Mouse (Mus musculus): Measurements from ENCODE around the gene Podn. TPM values are rescaled to one million over a fixed set of nuclear protein-coding genes. Genes with fewer than 3 reads are reported as not detected.
"Not testable (repeated sequence)": the region's sequence is repeated elsewhere in the genome, so short reads cannot be mapped to it uniquely, and the experiment has no call there.

Podn gene
- polyA plus RNA-seq (2012; ENCODE audit: insufficient read depth, insufficient read length, missing spikeins), result 11.4 and 19.9 TPM in 2 replicates

DNA sequence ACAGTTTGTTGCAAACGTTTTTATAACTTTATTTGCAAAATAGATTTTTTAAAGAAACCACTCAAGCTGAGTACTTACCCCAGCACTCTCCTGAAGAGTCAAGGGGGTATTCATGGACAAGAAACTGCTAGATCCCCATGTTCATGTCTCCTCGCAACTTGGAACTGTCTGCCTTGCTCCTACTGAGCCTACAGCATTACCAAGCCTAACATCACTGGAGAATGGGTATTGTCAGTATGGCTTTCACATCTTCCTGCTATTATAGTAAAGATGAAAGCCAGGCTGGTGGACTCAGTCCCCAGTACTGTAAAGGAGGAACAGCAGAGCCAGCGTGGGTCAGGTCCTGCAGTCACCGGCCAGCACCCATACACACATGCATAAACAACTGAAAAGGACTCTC, at the start of gene Podn:
Podn (minus strand) TSS at position 101 of the 400 bp plus-strand sequence.
- Histone ChIP-seq H3K4me1 (ENCODE audit: control insufficient read depth, insufficient read depth, insufficient read length, low read length) (no peaks in the 10 kb centered on the region), H3K27ac (replicated peaks; ENCODE audit: low read depth, low read length) (no peak within 1 kb of the TSS; the same call in 1 of the 2 replicates), H3K4me3 (ENCODE audit: insufficient read depth, low read depth, low read length) (no peak within 1 kb of the TSS)

DNA sequence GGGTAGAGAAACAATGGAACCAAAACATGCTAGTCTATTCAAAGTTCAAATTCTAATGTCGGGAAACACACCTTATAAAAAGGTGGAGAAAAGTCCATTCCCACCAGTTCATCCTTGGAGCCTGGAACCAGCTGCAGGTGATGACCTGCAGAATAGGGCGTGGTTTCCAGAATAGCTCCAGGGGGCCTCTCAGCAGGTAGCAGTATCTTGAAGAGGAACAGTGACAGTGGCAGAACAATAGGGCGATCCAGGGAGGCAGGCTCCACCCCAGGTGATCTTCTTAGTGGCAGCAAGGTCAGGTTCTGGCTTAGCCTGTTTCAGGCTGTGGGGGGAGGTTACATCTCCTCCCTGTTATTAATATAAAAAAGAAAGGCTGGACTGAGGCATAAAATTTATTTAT, 49.3 kb upstream of the Podn start:
- not testable (repeated sequence) for H3K27ac ChIP-seq (replicated peaks; ENCODE audit: low read depth, low read length); H3K4me3 ChIP-seq (ENCODE audit: insufficient read depth, low read depth, low read length)

GRCm38 (mm10) chr4:108144880-108145279, 48.6 kb upstream of the Podn start, which contains the start of gene Scp2:
Scp2 (minus strand) TSS chr4:108144998.
- H3K27ac ChIP-seq (replicated peaks; ENCODE audit: low read depth, low read length), result no peak within 1 kb of the TSS
- no peaks in the 10 kb centered on the region for H3K4me1 ChIP-seq (ENCODE audit: control insufficient read depth, insufficient read depth, insufficient read length, low read length)
- H3K4me3 ChIP-seq (ENCODE audit: insufficient read depth, low read depth, low read length), result no peak within 1 kb of the TSS

More for the DNA sequence above, 49.3 kb upstream of the Podn start:
- not testable (repeated sequence) for H3K4me1 ChIP-seq (ENCODE audit: control insufficient read depth, insufficient read depth, insufficient read length, low read length)

- no peaks in the 10 kb centered on the region for H3K4me1 ChIP-seq (ENCODE audit: control insufficient read depth, insufficient read depth, insufficient read length, low read length)
- no peak overlapping the region for H3K27ac ChIP-seq (replicated peaks; ENCODE audit: low read depth, low read length)
- H3K4me3 ChIP-seq (ENCODE audit: insufficient read depth, low read depth, low read length), result no peak overlapping the region
Measured at GRCm38 (mm10) chr4:108143778-108144177, 47.5 kb upstream of the Podn start.

DNA sequence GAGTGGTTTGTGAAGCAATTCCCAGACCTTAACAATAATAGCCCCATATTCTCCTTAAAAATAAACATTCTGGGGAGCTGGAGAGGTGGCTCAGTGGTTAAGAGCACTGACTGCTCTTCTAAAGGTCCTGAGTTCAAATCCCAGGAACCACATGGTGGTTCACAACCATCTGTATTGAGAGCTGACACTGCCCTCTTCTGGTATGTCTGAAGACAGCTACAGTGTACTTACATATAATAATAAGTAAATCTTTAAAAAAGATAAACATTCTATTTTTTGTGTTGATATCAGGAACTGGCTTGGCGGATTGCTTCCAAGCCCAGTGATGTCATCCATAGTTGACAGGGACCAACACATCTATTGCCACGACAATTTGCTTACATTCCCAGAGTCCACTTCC, 46.9 kb upstream of the Podn start:
- not testable (repeated sequence) for H3K27ac ChIP-seq (replicated peaks; ENCODE audit: low read depth, low read length); H3K4me1 ChIP-seq (ENCODE audit: control insufficient read depth, insufficient read depth, insufficient read length, low read length); H3K4me3 ChIP-seq (ENCODE audit: insufficient read depth, low read depth, low read length)

DNA sequence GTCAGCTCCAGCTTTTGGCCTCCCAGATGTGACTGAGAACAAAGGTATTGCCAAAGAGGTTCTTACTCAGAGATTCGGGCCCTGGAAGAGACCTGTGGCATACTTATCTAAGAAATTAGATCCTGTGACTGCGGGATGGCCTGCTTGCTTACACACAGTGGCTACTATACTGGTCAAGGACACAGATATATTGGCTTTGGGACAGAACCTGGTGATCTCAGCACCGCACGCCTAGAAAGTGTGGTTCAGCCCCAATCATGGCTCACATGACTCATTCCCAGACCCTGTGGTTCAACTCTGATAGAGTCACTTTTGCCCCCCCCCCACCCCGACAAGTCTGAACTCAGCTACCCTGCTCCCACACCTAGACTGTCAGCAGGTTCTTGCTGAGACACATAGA, 40.7 kb upstream of the Podn start:
- Histone ChIP-seq H3K27ac (replicated peaks; ENCODE audit: low read depth, low read length) (no peak overlapping the region), H3K4me3 (ENCODE audit: insufficient read depth, low read depth, low read length) (no peak overlapping the region), H3K4me1 (ENCODE audit: control insufficient read depth, insufficient read depth, insufficient read length, low read length) (no peaks in the 10 kb centered on the region)

DNA sequence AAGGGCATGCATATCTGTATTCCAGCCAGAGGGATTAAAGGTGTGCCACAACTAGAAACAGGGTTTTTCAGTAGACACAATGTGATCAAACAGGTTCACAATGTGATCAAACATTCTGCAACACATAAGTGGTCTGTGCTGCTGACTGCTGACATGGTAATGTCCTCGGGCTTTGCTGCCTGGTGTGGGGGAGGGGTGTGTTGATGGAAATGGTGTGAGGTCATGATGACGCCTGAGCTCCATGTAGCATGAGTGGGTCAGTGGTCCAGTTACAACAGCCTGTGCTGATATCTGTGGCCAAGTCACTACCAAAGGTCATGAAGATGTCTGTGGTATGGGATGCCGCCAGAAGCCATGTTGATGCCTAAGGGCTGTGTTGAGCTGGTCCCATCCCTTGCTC, 34.2 kb upstream of the Podn start:
- H3K4me3 ChIP-seq (ENCODE audit: insufficient read depth, low read depth, low read length), result no peak overlapping the region
- H3K4me1 ChIP-seq (ENCODE audit: control insufficient read depth, insufficient read depth, insufficient read length, low read length), result no peaks in the 10 kb centered on the region
- no peak overlapping the region for H3K27ac ChIP-seq (replicated peaks; ENCODE audit: low read depth, low read length)

DNA sequence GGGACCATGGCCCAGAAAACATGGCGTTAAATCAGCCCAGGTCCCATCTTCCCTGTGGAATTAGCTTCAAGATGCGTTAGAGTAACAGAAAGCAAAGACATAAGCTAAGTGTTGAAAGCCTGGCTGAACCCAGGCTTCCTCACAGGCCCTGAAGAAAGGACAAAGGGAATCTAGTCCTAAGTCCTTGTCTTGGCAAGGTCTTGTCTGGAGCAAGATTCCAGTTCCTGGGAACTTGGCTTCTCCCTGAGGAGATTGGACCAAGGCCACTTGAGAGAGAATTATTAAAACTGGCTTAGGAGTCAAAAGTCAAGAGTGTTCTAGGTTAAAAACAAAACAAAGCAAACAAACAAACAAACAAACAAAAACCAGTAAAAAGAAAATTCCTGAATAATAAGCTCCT, 32.1 kb upstream of the Podn start:
- Histone ChIP-seq H3K4me3 (ENCODE audit: insufficient read depth, low read depth, low read length) (no peak overlapping the region), H3K4me1 (ENCODE audit: control insufficient read depth, insufficient read depth, insufficient read length, low read length) (no peaks in the 10 kb centered on the region), H3K27ac (replicated peaks; ENCODE audit: low read depth, low read length) (no peak overlapping the region)

DNA sequence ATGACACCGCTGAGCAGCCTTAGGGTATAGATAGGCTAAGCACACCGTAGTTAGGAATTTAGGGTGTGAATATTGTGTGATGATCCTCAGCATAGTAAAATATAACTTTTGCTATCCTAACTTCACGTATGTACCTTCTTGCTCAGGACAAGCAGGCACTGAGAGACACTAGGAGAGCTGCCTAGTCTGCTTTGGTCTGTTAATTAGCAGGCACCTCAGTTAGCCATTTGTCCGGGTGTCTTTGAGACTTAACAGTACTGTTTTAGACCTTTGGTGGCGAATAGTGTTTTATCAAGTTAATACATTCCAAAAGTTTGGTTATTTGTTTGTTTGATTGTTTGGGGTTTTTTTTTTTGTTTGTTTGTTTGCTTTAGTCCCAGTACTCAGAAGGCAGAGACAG, 31.3 kb upstream of the Podn start:
- Histone ChIP-seq H3K4me1 (ENCODE audit: control insufficient read depth, insufficient read depth, insufficient read length, low read length) (no peaks in the 10 kb centered on the region), H3K4me3 (ENCODE audit: insufficient read depth, low read depth, low read length) (no peak overlapping the region), H3K27ac (replicated peaks; ENCODE audit: low read depth, low read length) (no peak overlapping the region)

- Histone ChIP-seq H3K4me1 (ENCODE audit: control insufficient read depth, insufficient read depth, insufficient read length, low read length) (no peaks in the 10 kb centered on the region), H3K27ac (replicated peaks; ENCODE audit: low read depth, low read length) (no peak overlapping the region), H3K4me3 (ENCODE audit: insufficient read depth, low read depth, low read length) (no peak overlapping the region)
Measured at GRCm38 (mm10) chr4:108126260-108126659, 30.0 kb upstream of the Podn start.

- H3K4me3 ChIP-seq (ENCODE audit: insufficient read depth, low read depth, low read length), result no peak overlapping the region
- no peak overlapping the region for H3K27ac ChIP-seq (replicated peaks; ENCODE audit: low read depth, low read length)
- H3K4me1 ChIP-seq (ENCODE audit: control insufficient read depth, insufficient read depth, insufficient read length, low read length), result no peaks in the 10 kb centered on the region
Measured at GRCm38 (mm10) chr4:108124104-108124503, 27.9 kb upstream of the Podn start.

- H3K4me3 ChIP-seq (ENCODE audit: insufficient read depth, low read depth, low read length), result peak overlapping the region; percentile 95
- H3K4me1 ChIP-seq (ENCODE audit: control insufficient read depth, insufficient read depth, insufficient read length, low read length), result no peaks in the 10 kb centered on the region; the same call in 1 of the 2 replicates
- H3K27ac ChIP-seq (replicated peaks; ENCODE audit: low read depth, low read length), result peak overlapping the region; percentile 89
Measured at GRCm38 (mm10) chr4:108117924-108118876, 22.0 kb upstream of the Podn start.

- Histone ChIP-seq H3K4me3 (ENCODE audit: insufficient read depth, low read depth, low read length) (peak overlapping the region; percentile 24; the same call in 1 of the 2 replicates), H3K27ac (replicated peaks; ENCODE audit: low read depth, low read length) (no peak overlapping the region), H3K4me1 (ENCODE audit: control insufficient read depth, insufficient read depth, insufficient read length, low read length) (no peaks in the 10 kb centered on the region; the same call in 1 of the 2 replicates)
Measured at GRCm38 (mm10) chr4:108117488-108117887, 21.2 kb upstream of the Podn start.

DNA sequence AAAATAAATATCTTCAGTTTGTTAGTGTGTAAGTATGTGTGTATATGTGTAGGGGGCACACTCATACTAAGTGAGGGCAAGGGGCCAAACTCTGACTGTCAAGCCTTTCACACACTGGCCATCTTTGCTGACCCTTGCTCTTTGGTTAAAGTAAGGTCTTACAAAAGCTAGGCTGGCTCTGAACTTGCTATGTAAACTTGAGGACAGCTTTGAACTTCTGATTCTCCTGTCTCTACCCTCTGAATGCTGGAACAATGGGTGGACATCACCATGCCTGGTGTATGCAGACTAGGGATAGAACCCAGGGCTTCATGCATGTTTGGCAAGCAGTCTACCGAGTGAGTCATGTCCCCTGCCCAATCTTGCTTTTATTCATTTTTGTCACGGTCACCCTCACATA, 20.2 kb upstream of the Podn start:
- no peaks in the 10 kb centered on the region; the same call in 1 of the 2 replicates for H3K4me1 ChIP-seq (ENCODE audit: control insufficient read depth, insufficient read depth, insufficient read length, low read length)
- no peak overlapping the region for H3K27ac ChIP-seq (replicated peaks; ENCODE audit: low read depth, low read length)
- H3K4me3 ChIP-seq (ENCODE audit: insufficient read depth, low read depth, low read length), result no peak overlapping the region

DNA sequence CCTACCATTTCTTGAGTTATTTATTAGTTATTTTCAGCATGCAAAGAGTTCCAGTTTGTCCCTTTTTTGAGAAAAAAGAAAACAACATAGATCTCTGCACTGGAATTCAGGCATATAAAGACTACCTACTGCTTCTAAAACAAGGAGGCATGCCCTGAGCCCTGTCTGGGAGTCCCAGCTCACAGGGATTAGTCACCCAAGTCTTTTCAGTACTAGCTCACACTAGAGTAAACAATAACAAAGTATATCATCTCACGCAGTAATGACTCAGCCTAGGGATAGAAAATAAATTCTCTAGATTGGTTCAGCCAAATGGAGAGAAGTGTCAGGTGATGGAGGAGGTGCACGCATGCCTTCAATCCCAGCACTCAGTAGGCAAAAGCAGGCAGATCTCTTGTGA, 14.5 kb upstream of the Podn start:
- no peak overlapping the region for H3K27ac ChIP-seq (replicated peaks; ENCODE audit: low read depth, low read length)
- no peaks in the 10 kb centered on the region for H3K4me1 ChIP-seq (ENCODE audit: control insufficient read depth, insufficient read depth, insufficient read length, low read length)
- no peak overlapping the region for H3K4me3 ChIP-seq (ENCODE audit: insufficient read depth, low read depth, low read length)

DNA sequence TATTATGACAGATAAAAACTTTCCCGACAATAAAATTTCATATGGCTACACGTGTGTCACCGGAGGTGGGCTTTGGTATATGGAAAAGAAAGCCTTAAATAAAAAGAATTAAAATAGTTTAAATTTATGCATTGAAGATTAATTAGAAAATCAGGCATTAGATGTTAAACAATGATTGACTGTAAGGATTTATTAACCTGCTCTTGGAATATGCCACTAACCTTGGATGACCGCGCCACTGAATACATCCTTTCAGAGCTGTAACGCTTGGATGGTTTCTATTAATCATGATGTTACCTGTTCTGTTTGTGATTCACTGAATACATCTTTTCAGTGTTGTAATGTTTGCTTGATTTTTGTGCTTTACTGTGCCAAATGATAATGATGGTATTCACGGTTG, 13.5 kb upstream of the Podn start:
- H3K27ac ChIP-seq (replicated peaks; ENCODE audit: low read depth, low read length), result no peak overlapping the region
- no peak overlapping the region for H3K4me3 ChIP-seq (ENCODE audit: insufficient read depth, low read depth, low read length)
- H3K4me1 ChIP-seq (ENCODE audit: control insufficient read depth, insufficient read depth, insufficient read length, low read length), result no peaks in the 10 kb centered on the region
